ENCODE assay signal across 9 mouse cellular contexts in the genomic region with DNA sequence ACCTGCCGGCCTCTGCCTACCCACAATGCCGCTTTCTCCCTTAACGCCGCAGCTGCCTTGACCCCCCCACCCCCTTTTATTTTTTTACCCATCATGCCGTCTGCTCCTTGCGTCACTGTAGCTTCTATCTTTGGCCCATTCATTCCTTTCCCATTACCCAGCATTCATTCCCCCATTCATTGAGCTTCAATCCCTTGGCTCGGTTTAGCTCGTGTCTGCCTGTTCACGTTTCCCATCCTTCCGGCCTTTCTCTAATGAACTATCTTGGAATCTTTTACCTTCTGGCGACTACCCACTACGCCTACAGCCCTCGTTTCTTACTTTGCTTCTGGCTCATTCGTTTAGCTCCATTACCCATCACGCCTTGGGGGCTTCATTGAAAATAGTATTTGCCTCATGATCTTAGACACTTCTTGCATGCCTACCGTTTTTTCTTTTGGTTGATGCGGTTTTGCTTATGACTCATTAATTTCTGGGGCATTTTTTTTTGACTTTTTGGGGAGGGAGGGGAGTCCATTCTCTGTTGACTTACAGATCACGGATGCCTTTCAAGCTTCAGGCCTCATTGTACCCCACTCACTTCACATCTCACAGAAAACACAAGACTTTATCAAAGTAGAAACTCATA. TPM values are rescaled to one million over a fixed set of nuclear protein-coding genes. Genes with fewer than 3 reads are reported as not detected.
DNase-seq lines count a peak whose midpoint lies in the region; ATAC-seq and TF ChIP-seq lines count a peak whose summit lies in the region.
"Had no signal": no experiment of that assay in that cellular context is flagged by ENCODE, and none has a peak within 500 bp of the region (broad histone marks: within the 10 kb centered on the region; RNA-seq: fewer than 3 reads in every experiment).

No protein-coding gene starts in this region.

- H3K9ac ChIP-seq in heart, embryonic 15.5 days, result peak overlapping the region; percentile 53
- H3K9ac ChIP-seq in hindbrain, embryonic 11.5 days (ENCODE audit: low read depth, low read length), result peak overlapping the region; percentile 53
- H3K9ac ChIP-seq in midbrain, embryonic 11.5 days (ENCODE audit: low read length), result peak overlapping the region; percentile 65

- H3K27me3 ChIP-seq in heart, embryonic 15.5 days, result no peaks in the 10 kb centered on the region
- no peaks in the 10 kb centered on the region for H3K27me3 ChIP-seq in G1E (ENCODE audit: insufficient read depth, low read length)
- no peaks in the 10 kb centered on the region for H3K27me3 ChIP-seq in hindbrain, embryonic 11.5 days (ENCODE audit: control insufficient read depth, insufficient read depth, low read length)
- no peaks in the 10 kb centered on the region for H3K27me3 ChIP-seq in midbrain, embryonic 11.5 days (ENCODE audit: control insufficient read depth, insufficient read depth, low read length)

- no peaks in the 10 kb centered on the region; the same call in 1 of the 2 replicates for H3K9me3 ChIP-seq in heart, embryonic 15.5 days (replicated peaks)
- no peaks in the 10 kb centered on the region for H3K9me3 ChIP-seq in G1E (replicated peaks)
- peaks cover 1% of the 10 kb centered on the region for H3K9me3 ChIP-seq in hindbrain, embryonic 11.5 days (ENCODE audit: control insufficient read depth, low read length)
- H3K9me3 ChIP-seq in midbrain, embryonic 11.5 days (ENCODE audit: control insufficient read depth, low read length), result peaks cover 3% of the 10 kb centered on the region; the same call in 1 of the 2 replicates

- TF ChIP-seq CTCF in G1E (IDR thresholded peaks at IDR 0.05; ENCODE audit: low read depth, low read length), result no peak

- H3K4me3 ChIP-seq in heart, embryonic 15.5 days, result peak overlapping the region; percentile 49
- peak overlapping the region; percentile 97 for H3K4me3 ChIP-seq in G1E (ENCODE audit: low read depth, low read length)
- peak overlapping the region; percentile 99 for H3K4me3 ChIP-seq in hindbrain, embryonic 11.5 days (ENCODE audit: low read depth, low read length)
- peak overlapping the region; percentile 33 for H3K4me3 ChIP-seq in midbrain, embryonic 11.5 days (ENCODE audit: low read depth, low read length)

- peaks cover 43% of the 10 kb centered on the region for H3K36me3 ChIP-seq in heart, embryonic 15.5 days
- peaks cover 55% of the 10 kb centered on the region for H3K36me3 ChIP-seq in G1E (replicated peaks)
- H3K36me3 ChIP-seq in hindbrain, embryonic 11.5 days (ENCODE audit: control insufficient read depth, insufficient read depth, low read length), result 0 out of 2 replicates have a peak, but pooled peaks cover 4% of the 10 kb centered on the region
- H3K36me3 ChIP-seq in midbrain, embryonic 11.5 days (ENCODE audit: control insufficient read depth, insufficient read depth, low read length), result 0 out of 2 replicates have a peak, but pooled peaks cover 3% of the 10 kb centered on the region

- H3K27ac ChIP-seq in heart, embryonic 15.5 days, result peak overlapping the region; percentile 89
- H3K27ac ChIP-seq in hindbrain, embryonic 11.5 days (ENCODE audit: low read depth, low read length), result peak overlapping the region; percentile 87
- peak overlapping the region; percentile 89 for H3K27ac ChIP-seq in midbrain, embryonic 11.5 days (ENCODE audit: low read depth, low read length)

- ATAC-seq in heart, embryonic 15.5 days (replicated peaks; ENCODE audit: insufficient number of reproducible peaks, insufficient read depth, low FRiP score, low read depth), result no peak
- no peak for ATAC-seq in G1E (ENCODE audit: extremely low read depth, insufficient number of reproducible peaks, low FRiP score, poor library complexity, severe bottlenecking)
- ATAC-seq in hindbrain, embryonic 11.5 days (ENCODE audit: low FRiP score), result no peak
- no peak for ATAC-seq in midbrain, embryonic 11.5 days (ENCODE audit: low FRiP score)

- 5% methylated on average over 18 of the region's 18 CpGs for WGBS in heart, embryonic 15.5 days
- WGBS in hindbrain, embryonic 11.5 days, result 7% methylated on average over 18 of the region's 18 CpGs
- WGBS in midbrain, embryonic 11.5 days, result 6% methylated on average over 18 of the region's 18 CpGs

- DNase-seq in heart, adult 11 months, result no peak
- DNase-seq in G1E (ENCODE audit: low spot score), result no peak
- DNase-seq in hindbrain, embryonic 11.5 days (ENCODE audit: low spot score), result no peak
- DNase-seq in midbrain, embryonic 11.5 days (ENCODE audit: low spot score, missing footprints), result no peak
- DNase-seq in embryo, embryonic 11 days, result no peak
- no peak for DNase-seq in right cerebral cortex, postnatal 10 days (ENCODE audit: low spot score in 2 of 2)
- no peak for DNase-seq in cerebellum, adult 9-11 months

- peaks cover 29% of the 10 kb centered on the region for H3K4me1 ChIP-seq in heart, embryonic 15.5 days (replicated peaks)
- peaks cover 52% of the 10 kb centered on the region for H3K4me1 ChIP-seq in G1E (ENCODE audit: insufficient read depth, low read depth, low read length)
- H3K4me1 ChIP-seq in hindbrain, embryonic 11.5 days (replicated peaks; ENCODE audit: control insufficient read depth, insufficient read depth, low read length), result peaks cover 5% of the 10 kb centered on the region
- H3K4me1 ChIP-seq in midbrain, embryonic 11.5 days (ENCODE audit: control insufficient read depth, insufficient read depth, low read length), result peaks cover 12% of the 10 kb centered on the region

- H3K4me2 ChIP-seq in heart, embryonic 15.5 days, result peak overlapping the region; percentile 82
- peak overlapping the region; percentile 60 for H3K4me2 ChIP-seq in hindbrain, embryonic 11.5 days (replicated peaks; ENCODE audit: low read depth, low read length)
- H3K4me2 ChIP-seq in midbrain, embryonic 11.5 days, result peak overlapping the region; percentile 66

RNA-seq across cellular contexts. Expression of a gene that starts 0.9 kb away (rescaled TPM):
- polyA plus RNA-seq in heart, embryonic 15.5 days (2015; fragmentation: Nextera tagmentation; extraction: Ambion mirVana), result 142 and 164 TPM in 2 replicates
- total RNA-seq in G1E (2014; fragmentation: Nextera tagmentation), result 75.6 and 88.4 TPM in 2 replicates
- total RNA-seq in G1E (2017), result 49.1 and 56.9 TPM in 2 replicates
- 377 and 386 TPM in 2 replicates for polyA plus RNA-seq in G1E (2012)
- polyA plus RNA-seq in hindbrain, embryonic 11.5 days (2014; fragmentation: Nextera tagmentation; extraction: Ambion mirVana), result 113 and 129 TPM in 2 replicates
- 113 and 138 TPM in 2 replicates for polyA plus RNA-seq in midbrain, embryonic 11.5 days (2014; fragmentation: Nextera tagmentation; extraction: Ambion mirVana)

RNA-seq across cellular contexts. Expression of a gene that starts 17.2 kb away (rescaled TPM):
- 596 and 739 TPM in 2 replicates for polyA plus RNA-seq in heart, embryonic 15.5 days (2015; fragmentation: Nextera tagmentation; extraction: Ambion mirVana)
- total RNA-seq in G1E (2014; fragmentation: Nextera tagmentation), result 7.4 and 8.1 TPM in 2 replicates
- 19.9 TPM in 2 replicates for total RNA-seq in G1E (2017)
- polyA plus RNA-seq in G1E (2012), result 28.6 and 28.7 TPM in 2 replicates
- 192 and 221 TPM in 2 replicates for polyA plus RNA-seq in hindbrain, embryonic 11.5 days (2014; fragmentation: Nextera tagmentation; extraction: Ambion mirVana)
- 180 and 196 TPM in 2 replicates for polyA plus RNA-seq in midbrain, embryonic 11.5 days (2014; fragmentation: Nextera tagmentation; extraction: Ambion mirVana)

RNA-seq across cellular contexts. Expression of a gene that starts 23.7 kb away (rescaled TPM):
- 12.3 and 17.0 TPM in 2 replicates for polyA plus RNA-seq in heart, embryonic 15.5 days (2015; fragmentation: Nextera tagmentation; extraction: Ambion mirVana)
- 12.3 and 14.9 TPM in 2 replicates for total RNA-seq in G1E (2014; fragmentation: Nextera tagmentation)
- 4.8 and 7.0 TPM in 2 replicates for total RNA-seq in G1E (2017)
- polyA plus RNA-seq in G1E (2012), result 9.5 and 15.3 TPM in 2 replicates
- polyA plus RNA-seq in hindbrain, embryonic 11.5 days (2014; fragmentation: Nextera tagmentation; extraction: Ambion mirVana), result 3.0 and 3.4 TPM in 2 replicates
- polyA plus RNA-seq in midbrain, embryonic 11.5 days (2014; fragmentation: Nextera tagmentation; extraction: Ambion mirVana), result 1.9 and 3.2 TPM in 2 replicates
- total RNA-seq: hematopoietic stem cell, adult 5-6 weeks had no signal

RNA-seq across cellular contexts. Expression of a gene that starts 34.1 kb away (rescaled TPM):
- 66.5 and 81.4 TPM in 2 replicates for polyA plus RNA-seq in heart, embryonic 15.5 days (2015; fragmentation: Nextera tagmentation; extraction: Ambion mirVana)
- total RNA-seq in G1E (2014; fragmentation: Nextera tagmentation) (14.2 and 17.2 TPM in 2 replicates), G1E (2017) (9.7 and 11.4 TPM in 2 replicates)
- 34.9 and 35.8 TPM in 2 replicates for polyA plus RNA-seq in G1E (2012)
- polyA plus RNA-seq in hindbrain, embryonic 11.5 days (2014; fragmentation: Nextera tagmentation; extraction: Ambion mirVana), result 52.5 and 60.3 TPM in 2 replicates
- 48.0 and 52.8 TPM in 2 replicates for polyA plus RNA-seq in midbrain, embryonic 11.5 days (2014; fragmentation: Nextera tagmentation; extraction: Ambion mirVana)

RNA-seq across cellular contexts. Expression of a gene that starts 34.9 kb away (rescaled TPM):
- polyA plus RNA-seq in heart, embryonic 15.5 days (2015; fragmentation: Nextera tagmentation; extraction: Ambion mirVana), result 0.34 and 2.5 TPM in 2 replicates
- total RNA-seq in G1E (2014; fragmentation: Nextera tagmentation), result not detected in 2 replicates
- 0.27 TPM in 1 of 2 replicates, not detected in the other for total RNA-seq in G1E (2017)
- polyA plus RNA-seq in G1E (2012), result 0.22 TPM in 1 of 2 replicates, not detected in the other
- polyA plus RNA-seq in hindbrain, embryonic 11.5 days (2014; fragmentation: Nextera tagmentation; extraction: Ambion mirVana), result not detected in 2 replicates
- polyA plus RNA-seq in midbrain, embryonic 11.5 days (2014; fragmentation: Nextera tagmentation; extraction: Ambion mirVana), result not detected in 2 replicates
- total RNA-seq: hematopoietic stem cell, adult 5-6 weeks had no signal

Comparison
In these comparisons a context has a peak if more than half of its experiments do, and no peak if none do; other contexts are left out.
1. H3K4me3 ChIP-seq: peak in every context shown above with its lines; median percentile 99 in hindbrain, embryonic 11.5 days; 97 in G1E; 49 in heart, embryonic 15.5 days; 33 in midbrain, embryonic 11.5 days.